Mouse (Mus musculus) cerebellum, adult 9-11 months (tissue): ENCODE results near the gene Cpne6.

ENCODE experiments used
- DNase-seq: peaks from one replicate; pipeline ENCODE4 v3.0.0; 2022

The Cpne6 gene

GRCm38 (mm10) chr14:55557003-55557402 lies 46.8 kb downstream of the Cpne6 start:
- DNase-seq, result peak; percentile 78

- no peak for DNase-seq
These were observed 47.3 kb downstream of the Cpne6 start for GRCm38 (mm10) chr14:55557587-55557986.

DNA sequence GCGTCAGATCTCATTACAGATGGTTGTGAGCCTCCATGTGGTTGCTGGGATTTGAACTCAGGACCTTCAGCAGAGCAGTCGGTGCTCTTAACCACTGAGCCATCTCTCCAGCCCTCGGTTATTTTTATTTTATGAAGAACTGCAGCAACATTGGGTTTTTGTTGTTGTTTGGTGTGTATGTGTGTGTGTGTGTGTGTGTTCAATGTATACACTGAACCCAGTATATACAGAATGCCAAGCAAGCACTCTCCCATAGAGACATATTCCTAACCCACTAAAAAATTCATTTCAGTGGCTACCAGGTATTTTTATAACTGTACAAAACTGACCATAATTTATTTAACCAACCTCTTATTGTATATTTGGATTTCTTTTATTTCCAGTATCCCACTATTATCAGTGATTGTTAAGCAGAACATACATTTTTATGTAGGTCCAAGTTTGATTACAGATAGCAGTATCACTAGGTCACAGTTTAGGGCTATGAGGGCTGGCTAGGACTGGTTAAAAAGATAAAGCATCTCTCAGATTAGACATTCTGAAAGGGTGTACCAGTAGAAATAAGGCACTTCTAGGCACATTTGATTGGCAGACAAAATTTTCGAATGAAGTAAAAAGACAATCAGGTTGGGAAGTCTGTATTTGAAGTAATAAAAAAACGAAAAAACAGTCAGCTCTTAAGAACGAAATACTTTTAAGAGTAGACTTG lies 48.6 kb downstream of the Cpne6 start:
- no peak for DNase-seq

GRCm38 (mm10) chr14:55559799-55560201 lies 49.6 kb downstream of the Cpne6 start, which contains the start of gene Dcaf11:
Gene Dcaf11 (plus strand): TSS chr14:55560006.
- peak; percentile 95 for DNase-seq

DNA sequence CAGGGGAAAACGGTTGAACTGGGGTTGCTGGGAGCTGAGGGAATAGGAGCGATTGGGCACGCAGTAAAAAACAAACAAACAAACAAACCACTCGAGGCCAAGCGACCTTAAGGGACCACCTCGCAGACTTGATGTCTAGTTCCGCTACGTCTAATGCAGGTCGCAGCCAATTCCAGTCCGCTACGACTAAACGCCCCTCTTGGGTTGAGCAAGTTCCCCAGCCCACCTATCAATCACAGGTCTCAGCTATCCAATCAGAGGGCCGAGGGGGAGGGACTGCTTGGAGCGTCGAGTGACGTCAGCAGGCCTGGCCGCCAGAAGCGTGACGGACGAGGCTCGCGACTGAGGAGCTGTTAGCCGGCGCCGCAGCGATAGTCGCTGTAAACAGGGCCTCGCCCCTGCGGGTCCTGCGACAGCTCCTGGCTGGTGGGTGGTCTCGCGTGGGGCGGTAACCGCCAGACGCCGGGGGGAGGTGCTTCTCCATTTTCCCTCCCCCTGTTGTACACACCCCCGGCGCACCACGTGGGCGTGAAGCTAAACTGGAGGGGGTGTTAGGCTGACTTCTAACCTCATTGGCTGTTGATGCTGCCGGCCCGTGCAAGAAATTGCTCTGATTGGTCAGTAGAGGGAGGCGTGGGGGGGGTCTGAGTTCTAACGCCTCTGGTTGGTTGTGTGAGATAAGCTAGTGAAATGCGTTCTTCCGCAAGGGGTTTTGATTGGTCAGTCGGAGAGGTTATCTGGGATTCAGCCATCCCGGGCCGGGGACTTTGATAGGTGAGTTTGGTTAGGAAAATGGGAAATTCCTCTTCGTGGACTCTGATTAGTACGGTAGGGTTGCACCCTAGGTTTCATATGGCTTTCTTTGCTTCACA lies 50.2 kb downstream of the Cpne6 start, which contains the start of gene A730061H03Rik:
TSS of gene A730061H03Rik (minus strand) at position 205 of the 872 bp plus-strand sequence.
- peak; percentile 100 for DNase-seq

GRCm38 (mm10) chr14:55561860-55562259 lies 51.6 kb downstream of the Cpne6 start:
- peak; percentile 51 for DNase-seq

DNA sequence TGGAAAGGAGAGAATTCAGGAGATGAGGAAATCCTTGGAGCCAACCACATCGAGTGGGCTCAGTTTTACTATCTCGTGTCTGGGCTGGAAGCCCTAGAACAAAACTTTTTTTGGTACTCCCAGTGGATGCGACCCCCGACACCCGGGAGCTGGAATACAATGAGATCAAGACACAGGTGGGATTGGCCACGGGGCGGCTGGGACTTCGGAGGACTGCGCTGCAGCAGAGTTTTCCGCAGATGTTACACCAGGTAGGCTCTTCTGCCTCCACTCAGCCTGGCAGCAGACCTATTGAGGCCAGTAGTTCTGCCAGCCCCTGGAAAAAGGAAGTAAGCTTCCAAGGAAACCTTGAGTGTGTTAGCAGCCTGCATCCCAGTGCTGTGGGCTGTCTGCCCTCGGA lies 53.0 kb downstream of the Cpne6 start:
- peak; percentile 36 for DNase-seq

GRCm38 (mm10) chr14:55565748-55566147 lies 55.5 kb downstream of the Cpne6 start:
- DNase-seq, result no peak
